Mouse (Mus musculus) adrenal gland (tissue): ENCODE results near the gene Ilf3.

Experiments used
- intact Hi-C: fragments of 180-260 bp; cut with DNase I; formaldehyde crosslinking; loops from one replicate; pipeline ENCODE4 v1.15.1; 2025

Ilf3 gene

DNA sequence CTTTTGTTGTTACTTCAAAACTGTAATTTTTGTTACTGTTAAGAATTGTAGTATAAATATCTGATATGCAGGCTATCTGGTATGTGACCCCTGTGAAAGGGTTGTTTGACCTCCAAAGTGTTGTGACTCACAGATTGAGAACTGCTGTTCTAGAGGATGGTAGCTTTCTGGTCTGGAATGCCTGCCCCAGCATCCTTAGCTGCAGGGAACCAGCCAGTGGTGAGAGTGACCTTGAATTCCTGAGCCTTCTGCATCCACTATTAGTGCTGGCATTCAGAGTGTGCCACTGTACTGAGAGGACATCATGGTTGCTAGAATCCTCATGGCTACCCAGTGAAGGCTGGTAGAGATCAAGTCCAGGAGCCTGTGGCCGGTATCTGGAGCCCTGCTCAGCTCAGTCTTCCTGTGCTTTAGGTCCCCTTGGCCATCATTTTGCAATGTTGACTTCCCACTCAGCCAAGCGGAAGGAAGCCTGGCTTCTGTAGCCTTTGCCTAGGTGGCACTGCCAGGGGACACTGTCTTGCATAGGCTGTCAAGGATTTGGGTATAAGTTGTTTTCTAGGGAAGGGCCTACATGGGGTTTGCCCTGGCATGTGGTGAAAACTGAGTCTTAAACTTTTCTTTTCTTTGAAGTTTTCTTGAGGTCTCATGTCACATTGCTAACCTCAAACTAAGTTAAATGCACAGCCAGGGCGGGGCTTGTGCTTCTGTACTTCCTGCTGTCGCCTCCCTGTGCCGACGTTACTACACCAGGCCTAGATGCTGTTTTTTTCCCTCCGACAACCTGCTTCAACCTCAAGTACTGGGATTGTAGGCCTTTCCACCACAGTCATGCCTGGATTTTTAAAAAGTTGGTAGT is 68.3 kb downstream of the Ilf3 start:
- intact Hi-C loops, result no loop called here

DNA sequence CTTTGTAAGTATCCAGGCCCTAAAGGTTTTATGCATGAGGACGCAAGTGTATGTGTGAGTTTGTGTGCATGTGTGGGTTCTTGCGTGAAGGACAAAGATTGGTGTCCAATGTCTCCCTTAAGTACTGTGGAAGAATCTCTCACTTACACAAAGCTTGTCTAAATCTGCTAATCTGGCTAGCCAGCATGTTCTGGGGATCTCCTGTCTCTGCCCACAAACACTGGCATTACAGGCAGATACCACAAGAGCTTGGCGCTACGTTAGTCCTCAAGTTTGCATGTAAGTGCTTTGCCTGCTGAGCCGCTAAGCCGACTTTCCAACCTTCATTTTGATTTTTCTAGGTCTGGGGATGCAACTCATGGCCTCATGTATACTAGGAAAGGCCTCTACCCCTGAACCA is 69.9 kb downstream of the Ilf3 start:
- intact Hi-C loops, result no loop called here

DNA sequence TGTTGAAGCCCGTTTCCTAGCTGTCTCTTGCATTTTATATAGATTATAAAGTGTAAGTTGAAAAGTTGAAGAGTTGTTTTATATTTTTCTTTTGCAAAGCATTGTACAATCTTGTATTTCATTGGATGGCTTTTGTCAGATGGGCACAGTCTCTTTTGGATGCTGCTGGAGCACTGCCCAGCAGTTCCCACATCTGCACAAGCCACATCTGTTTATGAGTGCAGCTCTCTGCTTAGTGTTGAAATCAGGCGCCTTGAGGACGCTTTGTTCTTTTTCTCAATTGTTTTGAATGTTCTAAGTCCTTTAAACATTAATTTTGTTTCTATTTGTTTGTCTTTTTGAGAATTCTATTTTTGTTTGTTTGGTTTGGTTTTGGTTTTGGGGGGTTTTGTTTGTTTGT is 70.5 kb downstream of the Ilf3 start:
- intact Hi-C loops, result no loop called here

DNA sequence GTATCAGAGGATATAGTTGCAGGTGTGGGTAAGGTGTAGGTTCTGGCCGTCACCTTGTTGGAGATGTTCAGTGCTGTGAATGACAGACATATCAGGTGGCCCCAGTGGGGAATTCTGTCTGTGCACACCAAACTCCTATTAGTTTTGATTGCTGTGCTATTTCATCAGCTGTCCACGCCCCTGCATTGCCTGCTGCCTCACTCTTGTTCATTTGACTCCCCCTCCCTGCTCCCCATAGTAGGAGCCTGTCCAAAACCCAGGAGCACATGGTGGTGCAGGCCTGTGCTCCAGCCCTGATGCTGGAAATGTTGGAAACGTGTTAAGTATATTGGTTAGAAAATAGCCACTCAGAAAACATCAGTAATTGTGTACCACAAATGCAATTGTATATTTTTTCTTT is 71.8 kb downstream of the Ilf3 start:
- intact Hi-C loops, result no loop called here

DNA sequence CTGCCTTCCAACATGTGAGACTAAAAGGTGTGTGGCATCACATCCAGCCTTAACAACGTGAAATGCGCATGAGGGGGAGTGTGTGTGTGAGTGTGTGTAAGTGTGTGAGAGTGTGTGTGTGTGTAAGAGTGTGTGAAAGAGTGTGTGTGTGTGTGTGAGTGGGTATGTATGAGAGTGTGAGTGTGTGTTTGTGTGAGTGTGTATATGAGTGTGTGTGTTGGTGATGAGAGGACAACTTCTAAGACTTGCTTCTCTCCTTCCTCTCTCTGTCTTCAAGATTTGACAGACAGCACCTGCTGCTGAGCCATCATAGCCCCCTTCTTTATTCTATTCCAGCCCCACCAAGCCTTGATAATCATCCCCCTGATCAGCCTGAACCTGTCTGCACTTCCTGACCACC is 72.2 kb downstream of the Ilf3 start:
- intact Hi-C loops, result no loop called here

DNA sequence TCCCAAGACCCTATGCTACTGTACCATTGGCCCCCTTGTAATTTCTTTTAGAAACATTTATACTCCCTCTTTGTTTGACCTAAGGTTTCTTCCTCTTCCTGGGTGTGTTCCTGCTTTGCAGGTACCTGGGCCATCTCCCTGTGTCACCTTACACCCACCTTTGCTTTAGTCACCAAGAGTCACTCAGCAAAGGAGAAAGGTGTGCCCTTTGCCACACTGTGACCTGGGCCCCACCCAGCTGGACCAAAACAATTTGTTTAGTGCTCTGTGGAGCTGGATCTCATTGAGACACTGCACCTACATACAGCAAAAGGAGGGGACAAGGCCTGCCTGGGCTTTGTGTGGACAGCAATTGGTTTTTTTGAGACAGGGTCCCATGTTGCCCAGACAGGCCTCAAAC is 72.7 kb downstream of the Ilf3 start:
- intact Hi-C loops, result no loop called here

DNA sequence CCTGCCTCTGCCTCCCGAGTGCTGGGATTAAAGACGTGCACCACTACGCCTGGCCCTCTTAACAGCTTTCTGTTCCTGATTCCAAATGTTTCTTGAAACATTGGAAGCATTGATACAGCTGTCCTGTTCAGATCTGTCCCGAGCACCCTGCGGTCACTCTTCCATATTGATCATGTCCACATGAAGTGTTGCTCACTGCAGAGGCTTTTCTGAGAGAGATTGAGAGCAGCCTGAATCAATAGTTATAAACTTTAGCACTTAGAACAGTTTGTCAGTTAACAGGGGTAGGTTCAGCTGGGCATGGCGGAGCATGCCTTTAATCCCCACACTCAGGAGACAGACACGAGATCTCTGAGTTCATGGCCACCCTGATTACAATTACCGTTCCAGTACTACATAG is 76.2 kb downstream of the Ilf3 start:
- intact Hi-C loops, result no loop called here

DNA sequence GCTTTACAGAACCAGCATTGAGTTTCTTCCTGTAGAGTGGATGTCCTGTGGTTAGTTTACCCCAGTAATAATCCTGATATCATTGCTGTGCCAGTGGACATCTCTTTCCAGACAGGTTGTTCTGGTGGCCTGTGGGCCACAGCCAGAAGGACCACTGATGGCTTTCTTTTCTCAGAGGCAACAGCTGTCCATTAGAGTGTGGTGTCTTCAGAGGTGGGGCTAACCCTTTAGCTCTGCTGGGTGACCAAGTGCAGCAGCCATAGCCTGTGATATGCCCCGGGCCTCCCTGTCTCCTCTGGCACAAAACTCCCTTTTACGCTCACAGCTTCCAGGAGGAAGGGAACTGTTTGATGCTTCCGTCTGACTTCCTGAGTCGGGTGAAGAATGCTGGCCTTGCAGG is 76.9 kb downstream of the Ilf3 start:
- intact Hi-C loops, result no loop called here

DNA sequence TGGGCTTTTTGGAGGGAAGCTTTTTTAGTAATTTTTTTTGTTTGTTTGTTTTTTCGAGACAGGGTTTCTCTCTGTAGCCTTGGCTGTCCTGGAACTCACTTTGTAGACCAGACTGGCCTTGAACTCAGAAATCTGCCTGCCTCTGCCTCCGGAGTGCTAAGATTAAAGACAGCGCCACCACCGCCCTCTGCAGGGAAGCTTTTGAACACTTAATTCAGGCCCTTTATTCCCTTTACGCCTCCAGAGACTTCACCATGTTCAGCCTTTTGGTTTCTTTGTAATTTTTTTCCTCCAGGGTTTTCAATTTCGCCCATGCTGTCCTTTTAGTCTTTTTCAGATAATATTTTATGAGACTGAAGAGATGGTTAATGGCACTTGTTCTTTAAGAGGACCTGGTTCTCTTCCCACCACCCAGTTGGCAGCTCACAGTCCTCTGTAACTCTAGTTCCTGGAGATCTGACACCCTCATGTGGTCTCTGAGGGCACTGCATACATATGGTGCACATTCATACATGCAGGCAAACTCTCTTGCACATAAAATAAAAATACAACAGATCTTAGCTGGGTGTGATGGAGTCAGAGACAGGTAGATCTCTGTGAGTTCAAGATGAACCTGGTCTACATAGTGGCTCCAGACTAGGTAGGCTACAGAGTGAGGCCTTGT is 77.5 kb downstream of the Ilf3 start:
- intact Hi-C loops, result no loop called here

DNA sequence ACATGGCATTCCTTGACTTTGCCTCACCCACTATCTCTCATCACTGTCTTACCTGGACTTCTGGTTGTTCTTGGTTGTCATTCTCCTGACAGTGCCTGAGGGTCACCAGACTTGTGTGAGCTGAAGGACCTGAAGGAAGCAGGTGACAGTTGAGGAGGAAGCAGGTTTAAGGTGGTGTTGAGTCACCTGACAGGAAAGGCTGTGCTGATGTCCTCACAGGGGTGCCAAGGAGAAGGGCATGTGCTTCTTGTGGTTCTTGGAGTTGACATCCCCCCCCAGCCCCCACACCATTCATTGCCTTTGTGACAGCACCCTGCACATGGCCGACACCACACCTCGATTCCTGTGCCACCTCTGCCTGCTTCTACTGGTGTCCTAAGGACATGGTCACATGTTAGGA is 80.1 kb downstream of the Ilf3 start:
- intact Hi-C loops, result no loop called here

DNA sequence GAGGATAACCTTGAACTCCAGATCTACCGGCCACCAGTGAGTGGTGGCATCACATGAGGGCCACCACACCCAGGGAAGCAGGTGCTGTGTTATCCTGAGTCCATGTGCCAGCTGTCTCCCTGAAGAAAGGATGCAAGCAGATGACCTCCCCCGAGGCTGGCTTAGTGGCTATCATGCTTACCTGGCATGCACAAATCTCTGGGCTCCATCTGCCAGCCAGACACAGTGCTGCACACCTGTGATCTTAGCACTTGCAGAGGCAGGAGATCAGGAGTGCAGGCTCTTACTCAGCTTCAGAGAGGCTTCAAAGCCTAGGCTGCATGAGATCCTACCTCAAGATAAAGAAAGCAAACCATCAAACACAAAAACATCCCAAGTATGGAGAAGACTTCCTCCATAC is 82.0 kb downstream of the Ilf3 start:
- intact Hi-C loops, result no loop called here

DNA sequence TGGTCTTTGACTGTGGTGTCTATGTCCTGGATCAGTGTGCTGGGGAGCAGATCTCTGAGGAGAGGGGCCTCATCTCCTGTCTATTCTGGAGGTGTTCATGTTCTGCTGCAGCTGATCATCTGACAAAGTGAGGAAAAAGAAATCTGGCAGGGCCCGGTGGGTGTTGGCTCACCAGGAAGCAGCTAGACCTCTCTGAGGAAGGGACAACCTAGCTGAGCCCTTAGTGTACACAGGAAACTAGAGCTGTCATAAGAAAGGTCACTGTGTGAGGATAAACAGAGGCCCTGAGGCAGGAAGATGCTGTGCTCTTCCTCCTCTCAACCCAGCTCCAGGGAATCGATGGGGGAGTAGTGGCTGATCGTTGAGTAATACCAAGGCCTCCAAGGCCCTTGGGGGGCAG is 82.6 kb downstream of the Ilf3 start:
- intact Hi-C loops, result no loop called here

DNA sequence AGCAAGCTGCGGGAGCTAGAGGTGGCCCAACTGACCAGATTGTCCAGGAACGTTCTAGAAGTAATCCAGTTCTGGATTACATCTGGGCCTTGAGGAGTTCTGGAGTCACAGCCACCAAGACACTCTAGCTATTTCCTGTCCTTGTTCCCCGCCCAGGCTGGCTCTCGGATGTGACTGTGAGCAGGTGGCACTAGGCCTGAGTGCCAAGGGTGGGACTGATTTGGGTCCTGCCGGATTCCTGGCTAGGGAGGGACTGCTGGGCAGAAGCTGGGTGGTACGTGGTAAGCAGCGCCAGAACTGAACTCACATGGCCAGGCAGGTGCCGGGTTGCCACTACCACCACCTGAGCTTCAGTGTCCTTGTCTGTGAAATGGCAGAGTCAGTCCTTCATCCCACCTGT is 83.7 kb downstream of the Ilf3 start:
- intact Hi-C loops, result no loop called here

DNA sequence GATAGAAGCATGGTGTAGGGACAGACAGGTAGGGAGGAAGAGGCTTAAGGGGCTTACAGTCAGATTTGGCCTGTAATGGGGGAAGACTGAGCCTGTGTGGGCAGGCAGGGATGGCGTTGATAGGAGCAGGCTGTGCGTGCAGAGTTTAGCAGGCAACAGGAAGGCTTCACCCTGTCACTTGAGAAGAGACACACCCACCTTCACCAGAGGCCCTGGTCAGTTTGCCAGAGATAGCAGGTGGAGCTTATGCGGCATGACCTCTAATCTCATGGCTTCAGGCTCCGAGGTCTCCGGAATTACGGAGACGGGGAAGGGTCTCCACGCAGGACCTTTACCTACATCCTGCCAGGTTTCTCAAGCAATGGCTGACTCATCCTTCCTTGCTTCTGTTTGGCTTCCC is 84.2 kb downstream of the Ilf3 start:
- intact Hi-C loops, result no loop called here

DNA sequence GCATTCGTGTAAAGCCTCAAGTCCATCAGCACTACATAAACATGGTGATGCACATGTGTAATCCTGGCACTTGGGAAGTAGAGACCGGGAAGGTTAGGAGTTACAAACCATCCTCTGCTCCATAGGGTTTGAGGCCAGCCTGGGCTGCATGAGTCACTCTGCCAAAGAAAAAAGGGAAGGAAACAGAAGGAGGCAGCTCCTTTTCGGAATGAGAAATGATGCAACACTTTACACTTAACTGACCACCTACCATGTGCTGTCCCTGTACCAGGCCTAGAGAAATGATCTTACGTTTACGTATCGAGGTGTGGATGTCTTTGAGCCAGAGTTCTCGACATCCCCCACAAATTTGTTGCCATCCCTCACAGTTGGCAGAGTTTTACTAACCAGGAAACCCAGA is 85.3 kb downstream of the Ilf3 start:
- intact Hi-C loops, result no loop called here

DNA sequence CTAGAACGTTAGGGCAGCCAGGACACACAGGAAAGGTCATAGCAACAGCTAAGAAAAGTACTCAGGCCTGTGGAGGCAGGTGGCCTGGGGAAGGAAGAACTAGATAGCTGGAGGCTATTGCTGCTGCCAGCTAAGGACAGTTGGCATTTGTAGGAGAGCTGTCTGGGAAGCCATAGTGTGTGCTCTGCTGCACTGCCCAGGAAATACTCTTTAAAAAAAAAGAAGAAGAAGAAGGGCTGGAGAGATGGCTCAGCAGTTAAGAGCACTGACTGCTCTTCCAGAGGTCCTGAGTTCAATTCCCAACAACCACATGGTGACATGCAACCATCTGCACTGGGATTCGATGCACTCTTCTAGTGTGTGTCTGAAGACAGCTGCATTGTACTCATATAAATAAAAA is 85.8 kb downstream of the Ilf3 start:
- intact Hi-C loops, result no loop called here

DNA sequence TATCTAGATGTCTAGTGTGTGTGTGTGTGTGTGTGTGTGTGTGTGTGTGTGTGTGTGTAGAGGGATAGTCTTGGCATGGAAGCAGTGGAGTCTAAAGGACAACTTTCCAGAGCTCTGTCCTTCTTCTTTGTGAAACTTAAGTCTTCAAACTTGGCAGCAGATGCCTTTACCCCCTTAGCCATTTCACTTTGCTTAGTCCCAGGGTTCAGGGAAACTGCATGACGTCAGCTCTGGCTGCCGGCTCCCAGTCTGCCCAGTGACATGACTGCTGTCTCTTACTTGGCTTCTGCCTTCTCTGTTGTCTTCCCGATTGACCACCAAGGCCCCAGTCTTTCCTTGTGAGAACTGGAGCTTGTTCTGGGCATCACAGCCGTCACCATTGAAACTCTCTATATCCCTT is 86.9 kb downstream of the Ilf3 start:
- intact Hi-C loops, result no loop called here
